Mouse (Mus musculus) CD4-positive, CD25-positive, alpha-beta regulatory T cell, adult 4 months (primary cell): ENCODE data around the gene Cryba4. TPM values are rescaled to one million over a fixed set of nuclear protein-coding genes. Genes with fewer than 3 reads are reported as not detected.

Source experiments
- ATAC-seq: one replicate; pipeline ENCODE4 v1.8.0; 2017
- polyA plus RNA-seq, 2 experiments: library from polyadenylated mRNA; unstranded; fragments of 100-300 nt; shearing (Covaris generic); gene quantifications; one replicate each; pipeline ENCODE4 v1.2.1; 2017

Cryba4 gene
- polyA plus RNA-seq, 2 experiments from 2014 or later: 1.3 TPM; not detected in 1

DNA sequence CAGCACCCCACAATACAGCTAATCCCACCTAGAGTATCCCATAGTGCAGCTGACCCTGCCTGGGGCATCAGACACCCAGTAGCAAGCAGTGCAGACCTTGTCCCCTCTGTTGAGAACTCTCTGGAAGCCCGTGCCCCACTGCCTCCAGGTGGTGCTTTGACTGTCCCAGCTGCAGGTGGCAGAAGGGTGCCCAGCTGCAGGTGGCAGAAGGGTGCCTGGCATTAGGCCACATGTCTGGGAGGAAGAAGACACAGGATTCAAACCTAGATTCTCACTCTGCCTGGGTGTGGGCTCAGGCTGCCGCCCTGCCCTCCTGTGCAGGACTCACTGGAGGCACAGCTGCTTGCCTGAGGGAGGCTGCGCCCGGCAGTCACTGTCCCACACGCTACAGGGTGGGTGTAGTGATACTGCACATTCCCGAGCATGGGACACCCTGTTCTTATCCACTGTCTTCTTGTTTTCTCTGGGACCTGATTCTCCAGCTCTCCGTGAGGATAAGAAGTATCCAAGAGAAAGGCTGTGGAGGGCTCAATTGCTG lies 33.3 kb upstream of the Cryba4 start:
- no peak for ATAC-seq

DNA sequence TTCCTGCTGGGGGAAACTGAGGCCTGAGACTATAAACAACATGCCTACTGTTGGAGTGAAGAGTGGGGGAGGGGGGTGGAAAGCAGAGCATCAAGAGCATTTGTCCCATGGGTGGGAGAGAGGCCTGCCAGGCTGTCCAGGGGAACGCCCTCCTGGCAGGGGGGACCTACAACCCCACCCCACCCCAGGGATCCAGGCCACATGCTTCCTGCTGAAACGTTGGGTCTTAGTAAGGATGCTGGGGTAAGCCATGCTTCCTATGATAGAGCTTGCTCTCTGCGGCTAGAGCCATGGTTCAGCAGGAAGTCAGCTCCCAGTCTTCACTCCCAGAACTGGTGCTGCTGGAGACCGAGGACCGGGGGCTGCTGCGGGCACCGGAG lies 31.9 kb upstream of the Cryba4 start:
- ATAC-seq: no peak

DNA sequence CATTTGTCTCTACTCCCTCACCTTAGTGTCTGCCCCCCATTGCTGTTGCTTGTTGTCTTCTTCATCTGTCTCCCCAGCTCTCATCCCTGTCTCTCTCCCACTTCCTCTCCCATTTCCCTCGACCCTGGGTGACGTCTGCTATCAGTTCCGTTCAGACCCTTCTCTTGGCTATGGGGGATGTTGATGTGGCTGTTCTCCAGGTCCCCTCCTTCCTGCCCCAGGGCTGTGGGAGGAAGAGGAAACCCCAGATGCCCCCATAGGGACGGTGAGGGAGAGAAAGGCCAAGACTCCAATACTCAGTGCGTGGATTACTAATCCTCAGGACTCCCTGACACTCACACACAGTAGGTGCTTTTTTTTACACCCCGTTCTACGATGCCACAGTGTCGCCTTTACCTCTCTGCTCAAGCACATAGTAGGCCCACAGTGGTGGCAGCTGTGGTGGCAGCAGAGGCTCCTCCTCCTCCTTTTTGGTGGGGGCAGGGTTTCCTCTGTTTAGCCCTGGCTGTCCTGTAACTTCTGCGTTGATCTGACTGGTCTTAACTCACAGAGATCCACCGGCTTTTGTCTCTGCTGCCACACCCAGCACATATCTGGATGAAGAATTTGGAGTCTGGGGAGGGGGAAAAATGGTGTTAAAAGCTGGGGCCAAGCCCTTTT lies 31.4 kb upstream of the Cryba4 start:
- no peak for ATAC-seq

DNA sequence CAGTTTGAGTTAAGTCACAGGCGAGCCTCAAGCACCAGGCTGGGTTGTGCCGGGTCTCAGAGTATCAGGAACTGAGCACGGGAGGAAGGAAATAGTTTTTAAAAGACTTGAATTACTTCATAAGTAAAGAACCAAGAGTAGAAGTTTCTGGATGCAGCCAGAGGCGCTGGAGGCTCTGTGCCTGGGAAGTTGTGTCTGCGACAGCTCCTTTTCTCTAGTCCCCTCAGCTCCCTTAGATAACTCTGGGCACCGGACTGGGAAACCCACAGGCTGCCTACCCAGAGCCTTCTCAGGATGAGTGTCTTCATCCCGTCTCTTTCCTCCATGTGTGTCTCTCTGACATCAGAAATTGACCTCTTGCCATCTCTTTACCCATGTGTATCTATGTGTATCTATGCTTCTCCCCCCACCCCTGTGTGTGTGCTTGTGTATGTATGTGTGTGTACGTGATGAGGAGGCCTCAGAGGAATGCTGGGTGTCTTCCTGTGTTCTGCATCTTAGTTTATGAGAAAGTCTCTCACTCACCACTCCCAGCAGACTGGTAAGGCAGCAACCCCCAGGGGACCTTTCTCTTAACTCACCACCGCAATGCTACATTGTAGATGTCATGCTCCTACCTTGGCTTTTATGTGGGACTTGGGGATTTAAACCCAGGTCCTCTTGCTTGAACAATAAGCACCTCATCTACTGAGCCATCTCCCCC lies 30.6 kb upstream of the Cryba4 start:
- ATAC-seq: no peak

DNA sequence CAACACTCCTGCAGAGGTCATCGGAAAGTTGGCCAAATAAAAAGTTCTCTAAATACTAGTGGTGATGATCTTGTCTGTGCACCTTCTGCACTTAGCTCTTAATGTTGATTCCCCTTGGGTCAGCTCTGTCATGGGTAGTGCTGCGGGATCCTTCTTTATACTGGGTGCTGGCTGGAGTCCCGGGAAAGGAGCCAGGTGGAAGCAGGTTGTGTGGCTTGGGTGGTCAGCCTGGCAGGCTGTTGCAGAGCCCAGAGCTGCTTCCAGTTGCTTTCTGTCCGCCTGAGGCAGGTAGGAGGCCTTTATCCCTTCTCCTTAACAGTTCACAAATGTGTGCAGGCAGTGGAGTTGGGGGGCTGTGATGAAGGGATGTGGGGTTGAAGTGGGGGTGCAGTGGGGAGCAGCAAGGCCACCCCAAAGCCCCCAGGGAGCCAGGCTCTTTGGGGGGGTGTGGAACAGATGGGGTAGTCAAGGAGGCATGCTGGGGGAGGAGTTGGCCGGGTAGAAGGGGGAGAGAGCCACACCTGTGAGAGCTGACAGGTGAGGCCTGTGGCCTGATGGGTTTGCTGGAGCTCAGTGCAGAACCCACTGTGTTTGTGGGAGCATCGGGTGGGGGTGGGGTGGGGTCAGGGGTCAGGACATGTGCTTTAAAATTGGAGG lies 29.9 kb upstream of the Cryba4 start:
- ATAC-seq: no peak

DNA sequence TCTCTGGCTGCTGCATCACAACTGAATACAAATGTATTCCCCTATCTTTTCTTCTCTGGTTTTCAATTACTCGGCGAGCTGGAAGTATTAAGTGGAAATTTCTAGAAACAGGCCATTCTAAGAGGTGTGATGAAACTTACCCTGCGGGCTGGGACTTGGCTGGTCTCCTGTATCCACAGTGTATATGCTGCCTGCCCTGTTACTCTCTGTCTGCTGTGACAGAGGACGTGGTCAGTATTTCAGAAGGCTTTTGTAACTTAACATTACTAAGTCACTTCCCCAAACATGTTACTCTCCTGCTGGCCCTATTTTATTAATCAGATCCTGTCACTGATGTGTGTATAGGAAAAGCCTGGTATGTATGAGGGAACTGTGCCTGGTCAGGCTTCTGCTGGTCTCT lies 29.4 kb upstream of the Cryba4 start:
- no peak for ATAC-seq

DNA sequence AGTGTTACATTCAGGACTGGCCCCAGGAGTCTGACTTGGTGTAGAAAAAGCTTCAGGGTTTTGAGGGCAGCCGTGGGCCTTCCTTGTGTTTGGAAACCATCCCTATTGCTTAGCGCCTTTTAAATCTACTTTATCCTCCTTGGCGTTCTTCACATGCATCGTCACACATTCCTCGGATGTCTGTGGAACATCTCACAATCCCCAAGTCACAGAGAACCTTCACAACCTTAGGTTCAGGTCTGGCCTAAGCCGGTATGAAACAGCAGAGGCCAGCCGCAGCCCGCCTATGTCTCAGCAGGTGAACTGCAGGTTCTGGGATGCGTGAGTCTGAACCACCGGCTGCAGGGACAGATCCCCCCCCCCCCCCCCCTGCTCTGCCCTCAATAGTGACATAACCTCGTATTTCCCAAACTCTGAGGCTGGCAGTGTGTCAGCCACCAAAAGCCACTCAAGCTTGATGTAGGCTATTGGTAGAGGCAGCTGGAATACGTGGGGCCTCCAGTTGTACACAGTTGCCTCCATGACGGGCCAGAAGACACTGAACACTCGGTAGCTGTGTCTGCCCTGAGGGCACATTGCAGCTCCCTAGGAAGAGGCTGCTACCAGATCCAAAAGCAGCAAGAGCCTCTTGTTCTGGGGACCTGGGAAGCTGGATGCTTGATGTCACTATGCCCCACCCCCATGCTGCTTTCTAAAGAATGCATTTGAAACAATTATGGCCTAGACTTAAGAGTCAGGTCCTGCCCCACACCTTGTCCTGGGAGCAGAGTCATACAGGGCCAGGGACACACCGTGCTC lies 28.7 kb upstream of the Cryba4 start:
- ATAC-seq: no peak

DNA sequence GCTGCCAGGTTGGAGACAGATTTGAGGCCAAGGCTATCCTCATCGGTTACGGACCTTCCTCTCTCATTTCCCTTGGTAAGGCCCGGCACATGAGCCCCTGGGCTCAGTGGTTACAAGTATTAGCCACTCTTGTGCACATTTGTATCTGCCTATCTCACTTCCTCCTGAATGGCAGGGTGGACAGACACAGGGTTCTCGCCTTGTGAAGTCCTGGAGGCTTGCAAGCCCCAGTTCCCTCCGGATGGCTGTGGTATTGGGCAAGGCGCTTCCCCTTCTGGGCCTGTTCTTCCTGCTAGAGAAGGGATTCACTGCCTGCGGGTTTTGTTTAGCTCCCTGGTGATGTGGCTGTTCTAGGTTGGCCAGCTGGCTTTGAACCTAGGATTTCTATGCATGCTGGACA lies 27.8 kb upstream of the Cryba4 start:
- ATAC-seq: no peak

DNA sequence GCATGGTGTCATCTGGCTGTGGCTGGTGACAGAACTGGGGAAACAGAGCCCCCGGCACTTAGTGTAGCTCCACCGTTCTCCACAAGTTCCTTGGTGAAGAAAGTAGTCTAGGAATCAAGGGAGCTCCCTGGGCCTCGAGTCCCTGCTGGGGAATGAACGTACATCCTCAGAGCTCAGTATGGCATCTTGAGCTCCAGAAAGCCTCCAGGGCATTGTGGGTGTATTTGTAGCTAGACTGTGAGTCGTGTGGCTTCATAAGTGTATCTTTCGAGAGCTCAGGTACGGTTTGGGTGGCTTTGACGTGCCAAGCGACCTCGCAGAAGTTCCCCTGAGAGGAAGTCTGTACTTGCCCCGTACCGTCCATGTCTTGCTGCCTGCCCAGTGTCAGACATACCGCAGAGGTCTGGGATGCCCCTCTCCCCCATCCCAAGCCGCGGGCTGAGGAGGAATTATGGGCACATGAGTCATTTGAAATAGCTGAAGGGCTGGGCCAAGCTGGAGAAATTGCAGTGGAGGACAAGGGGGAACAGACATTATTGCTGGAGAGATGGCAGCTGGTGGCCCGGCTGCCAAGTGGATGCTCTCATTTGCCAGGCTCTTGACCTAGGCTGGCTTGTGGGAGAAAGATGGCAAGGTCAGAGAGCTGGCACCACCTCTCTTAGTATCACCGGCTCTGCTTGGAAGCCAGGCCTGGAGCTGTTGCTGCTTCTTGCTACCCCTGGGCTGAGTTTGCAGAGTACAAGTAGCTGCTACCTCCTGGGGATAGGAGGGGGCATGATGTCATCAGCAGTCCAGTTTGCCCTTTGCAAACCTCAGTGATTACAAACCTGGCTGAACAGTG lies 27.1 kb upstream of the Cryba4 start:
- ATAC-seq: no peak

DNA sequence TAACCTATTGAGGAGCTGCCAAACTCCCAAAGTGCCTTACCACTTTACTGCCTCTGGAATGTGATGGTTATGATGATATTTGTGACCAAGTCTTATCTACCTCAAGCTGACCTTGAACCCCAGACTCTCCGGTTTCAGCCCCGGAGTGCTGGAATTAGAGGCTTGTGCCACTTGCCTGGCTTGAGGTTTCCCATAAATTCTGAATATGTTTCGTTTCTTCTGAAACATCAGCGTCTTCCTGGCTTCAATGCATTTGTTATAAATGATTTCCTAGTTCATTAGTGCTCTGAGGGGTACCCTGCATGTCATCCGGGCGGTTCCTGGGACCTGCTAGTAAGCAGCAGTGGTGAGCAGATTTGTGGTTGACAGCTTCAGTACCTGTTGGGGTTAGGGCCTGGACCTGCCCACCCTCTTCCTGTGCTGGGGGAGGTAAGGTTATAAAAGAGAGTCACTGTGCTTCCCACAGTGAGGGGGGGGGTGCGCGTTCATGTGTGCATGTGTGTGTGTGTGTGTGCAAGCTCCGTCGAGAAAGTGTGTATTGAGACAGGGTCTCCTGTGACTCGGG lies 25.7 kb upstream of the Cryba4 start:
- no peak for ATAC-seq

DNA sequence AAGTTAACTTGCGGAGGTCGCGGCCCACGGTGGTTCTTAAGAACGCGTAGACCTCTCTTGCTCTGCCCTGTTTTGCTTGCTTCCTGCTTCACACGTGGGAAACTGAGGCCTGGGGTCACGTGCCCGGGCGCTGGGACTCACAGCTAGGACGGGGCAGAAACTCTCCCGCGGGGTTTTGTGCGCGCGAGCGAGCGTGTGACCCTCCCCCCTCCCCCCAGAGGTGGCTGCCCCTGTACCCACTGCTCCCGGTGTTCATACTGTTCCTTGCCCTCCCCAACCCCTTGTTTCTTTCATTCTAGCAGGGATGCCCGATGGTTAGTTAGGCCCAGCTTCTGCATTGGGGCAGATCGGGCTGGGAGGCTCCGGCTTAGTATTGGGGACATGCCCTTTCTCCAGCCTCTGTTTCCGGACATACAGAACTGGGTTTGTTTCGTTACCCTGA lies 24.6 kb upstream of the Cryba4 start:
- ATAC-seq: peak; percentile 1

DNA sequence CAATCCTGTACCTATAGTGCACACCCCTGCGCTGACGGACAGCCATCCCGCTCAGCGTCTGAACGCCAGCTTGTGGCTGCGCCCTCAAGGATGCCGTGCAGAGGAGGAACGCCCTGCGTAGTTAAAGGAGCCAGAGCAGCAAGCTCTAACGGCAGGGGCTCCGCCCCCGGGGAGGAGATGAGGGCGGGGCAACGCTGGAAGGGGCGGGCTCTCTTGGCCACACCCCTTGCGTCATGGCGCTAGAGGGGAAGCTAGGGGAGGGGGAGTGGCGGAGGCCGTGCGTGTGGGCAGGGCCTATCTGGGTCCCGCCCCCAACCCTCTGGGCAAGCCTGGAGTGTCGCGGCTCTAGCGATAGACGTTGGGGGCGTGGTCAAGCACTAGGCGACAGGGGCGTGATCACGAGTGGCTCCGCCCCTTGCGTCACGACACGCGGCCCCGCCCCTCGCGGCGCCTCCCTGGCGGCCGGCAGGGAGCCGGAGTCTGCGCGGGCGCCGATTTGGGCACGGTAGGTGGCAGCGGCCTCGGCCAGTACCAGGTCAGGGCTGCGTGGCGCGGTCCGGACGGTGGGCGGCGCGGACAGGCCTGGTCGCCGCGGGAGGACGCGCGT lies 24.1 kb upstream of the Cryba4 start, which contains the start of gene Tpst2:
TSS of gene Tpst2 (plus strand) at position 425 of the 607 bp plus-strand sequence.
- ATAC-seq: peak; percentile 71

DNA sequence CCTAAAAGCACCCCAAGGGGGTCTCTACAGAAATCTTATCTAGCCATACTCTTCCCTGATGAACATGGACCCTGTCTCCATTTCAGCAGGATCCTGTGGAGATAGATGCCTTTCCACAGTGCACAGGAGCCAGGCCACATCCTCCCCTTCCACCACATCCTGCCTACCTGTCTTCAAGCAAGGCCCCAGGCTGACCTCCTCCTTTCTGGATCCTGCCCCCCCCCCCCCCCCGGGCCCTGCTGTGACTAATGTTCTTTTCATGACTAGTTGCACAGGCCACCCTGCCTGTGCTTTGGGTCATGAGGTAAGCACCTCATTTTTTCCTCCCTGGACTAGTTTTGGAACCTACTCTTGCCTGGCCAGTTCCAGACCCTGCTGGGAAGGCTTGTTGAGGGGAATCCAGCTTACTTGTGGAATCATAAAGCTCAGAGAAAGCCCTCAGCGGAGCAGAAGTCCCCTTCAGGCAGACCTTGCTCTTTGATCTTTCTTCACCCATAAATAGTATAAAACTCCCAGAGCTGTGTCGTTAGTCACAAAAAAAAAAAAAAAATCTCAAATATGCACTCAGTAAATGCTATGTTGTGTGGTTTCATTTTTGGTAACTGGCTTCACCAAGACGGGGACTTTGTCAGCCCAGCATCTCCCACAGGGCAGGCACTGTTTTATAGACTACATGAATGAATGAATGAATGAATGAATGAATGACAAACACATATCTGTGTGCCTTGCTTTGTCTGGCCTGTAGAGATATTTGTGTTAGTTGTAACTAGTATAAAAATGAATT lies 22.9 kb upstream of the Cryba4 start:
- ATAC-seq: peak; percentile 5

DNA sequence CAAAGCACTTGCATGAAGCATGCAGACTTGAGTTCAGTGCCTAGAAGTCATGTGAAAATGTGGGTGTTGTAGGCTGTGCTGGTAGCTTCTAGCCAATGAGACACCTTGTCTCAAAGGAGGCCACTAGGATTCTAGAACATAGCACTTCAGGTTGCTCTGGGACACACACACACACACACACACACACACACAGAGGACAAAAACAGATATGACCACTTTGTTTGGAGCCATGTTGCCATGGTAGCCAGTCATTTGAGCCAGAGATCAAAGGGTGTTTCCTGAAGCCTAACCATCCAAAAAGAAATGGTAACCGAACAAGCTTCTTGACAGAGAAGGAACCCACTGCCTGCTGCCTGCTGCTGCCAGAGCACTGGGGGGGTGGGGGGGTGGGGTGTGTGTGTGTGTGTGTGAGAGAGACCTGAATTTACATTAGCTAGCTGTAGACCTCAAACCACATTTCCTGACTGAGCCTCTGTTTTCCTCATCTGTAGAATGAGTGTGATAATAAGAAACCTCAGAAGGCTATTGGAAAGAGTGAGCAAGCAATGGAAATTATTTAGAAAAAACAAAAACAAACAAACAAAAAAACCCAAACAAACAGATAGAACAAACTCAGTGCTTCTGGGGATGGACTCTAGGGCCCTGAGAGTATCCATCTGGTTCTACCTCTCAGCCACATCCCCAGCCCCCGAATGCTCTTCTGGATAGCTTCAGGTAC lies 21.6 kb upstream of the Cryba4 start:
- peak; percentile 21 for ATAC-seq

DNA sequence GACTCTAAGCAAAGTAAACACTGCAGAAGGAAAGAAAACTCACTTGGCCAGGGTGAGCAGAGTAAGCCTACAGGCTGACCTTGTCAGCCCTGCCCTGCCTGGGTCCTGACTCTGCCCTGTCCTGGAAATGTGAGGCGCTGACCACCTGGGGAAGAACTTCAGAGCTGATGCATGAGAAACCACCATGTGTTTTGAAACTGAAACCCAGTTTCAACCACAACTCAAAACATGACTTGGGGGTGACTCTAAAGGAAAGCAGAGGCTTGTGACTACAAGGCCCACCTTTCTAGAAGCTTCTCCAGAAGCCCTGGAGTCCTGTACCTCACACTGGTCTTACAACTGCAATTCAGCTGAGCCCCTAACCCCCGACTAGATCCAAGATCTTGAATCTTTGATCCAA lies 20.6 kb upstream of the Cryba4 start:
- ATAC-seq: no peak

DNA sequence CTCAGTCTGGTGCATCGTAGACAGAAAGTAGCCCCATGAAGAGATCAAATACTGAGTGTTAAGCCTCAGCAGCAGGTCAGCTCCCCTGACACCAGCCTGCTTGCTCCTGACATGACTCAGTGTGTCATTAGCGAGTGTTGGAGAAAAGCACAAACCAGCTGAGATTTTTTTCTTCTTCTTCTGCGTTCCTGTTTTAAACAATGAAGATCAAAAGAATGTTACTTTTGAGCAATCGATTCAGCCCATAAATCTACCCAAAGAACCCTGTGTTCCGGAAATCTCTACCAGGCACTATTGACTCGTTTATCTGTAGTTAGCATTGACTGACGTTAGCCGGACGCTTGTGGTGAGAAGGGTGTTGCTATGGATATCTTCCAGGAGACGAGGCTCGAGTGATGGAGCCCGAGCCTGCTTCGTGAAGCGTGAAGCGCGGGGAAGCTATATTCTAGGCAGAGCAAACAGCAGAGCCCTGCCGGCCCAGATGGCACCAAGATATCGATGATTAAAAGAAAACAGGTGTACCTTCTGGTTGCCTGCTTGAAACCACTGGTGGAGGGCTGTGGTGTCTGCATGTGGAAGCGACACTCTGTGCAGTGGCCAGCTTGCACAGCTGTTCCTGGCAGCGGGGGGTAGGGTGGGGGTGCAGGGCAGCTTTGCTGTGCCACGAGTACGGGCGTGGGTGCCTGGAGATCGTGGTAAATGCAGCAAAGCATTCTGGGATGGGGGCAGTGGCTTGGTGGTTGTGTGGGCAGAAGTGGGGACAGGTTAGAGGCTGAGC lies 18.6 kb upstream of the Cryba4 start:
- ATAC-seq: peak; percentile 53

DNA sequence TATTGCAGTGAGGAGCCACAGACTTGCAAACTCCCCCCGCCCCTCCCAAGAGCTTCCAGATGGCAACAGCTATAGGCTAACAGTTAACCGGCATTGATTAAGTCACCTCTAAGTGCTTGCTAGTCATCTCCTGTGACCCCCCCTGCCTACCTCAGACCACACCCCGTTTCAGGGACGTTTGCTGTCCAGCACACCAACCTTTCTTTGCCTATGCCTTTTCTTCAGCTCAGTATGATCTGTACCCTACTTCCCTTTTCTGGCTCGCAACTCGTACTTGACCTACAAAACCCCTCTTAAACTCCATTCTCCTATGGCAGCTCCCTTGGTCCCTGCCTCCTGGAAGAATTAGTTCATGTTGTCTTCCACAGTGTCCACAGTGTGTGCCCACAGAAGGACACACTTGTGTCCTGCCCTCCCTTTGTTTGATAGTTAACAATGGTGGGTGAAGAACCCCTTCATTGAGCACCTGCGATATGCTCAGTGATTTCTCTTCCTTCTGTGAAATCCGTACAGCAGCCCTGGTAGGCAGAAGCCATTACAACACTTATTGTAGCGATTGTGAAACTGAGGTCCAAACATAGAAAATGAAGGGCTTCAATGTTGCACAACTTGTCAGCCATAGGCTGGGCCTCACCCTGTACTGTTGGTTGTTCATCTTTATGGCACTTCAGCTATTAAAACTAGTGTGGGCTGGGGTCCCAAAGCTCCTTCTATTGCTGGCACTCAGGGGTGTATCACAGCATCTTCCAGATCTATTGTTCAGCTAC lies 13.9 kb upstream of the Cryba4 start:
- no peak for ATAC-seq

DNA sequence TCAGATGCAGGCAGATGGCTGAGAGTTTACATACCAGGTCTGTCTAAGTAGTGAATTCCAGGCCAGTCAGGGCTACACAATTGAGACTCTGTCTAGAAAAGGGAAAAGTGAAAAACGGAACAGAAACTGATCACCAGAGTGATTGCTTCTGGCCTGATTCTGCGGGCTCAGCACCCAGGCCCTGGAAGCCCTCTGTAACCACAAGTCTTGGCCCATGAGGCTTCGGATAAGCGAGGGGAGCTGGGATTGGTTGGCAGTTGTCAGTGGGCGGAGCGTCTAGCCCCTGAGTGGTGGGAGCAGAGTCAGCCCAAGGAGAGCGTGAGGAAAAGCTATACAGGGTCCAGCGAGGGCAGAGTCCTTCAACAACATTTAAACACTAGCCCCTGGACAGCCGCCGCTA lies 13.2 kb upstream of the Cryba4 start:
- ATAC-seq: no peak
